Mouse (Mus musculus): Measurements from ENCODE around the gene Lpin3.
A peak's percentile ranks its signal among the peaks of the same experiment; 100 is the strongest.

The Lpin3 gene

DNA sequence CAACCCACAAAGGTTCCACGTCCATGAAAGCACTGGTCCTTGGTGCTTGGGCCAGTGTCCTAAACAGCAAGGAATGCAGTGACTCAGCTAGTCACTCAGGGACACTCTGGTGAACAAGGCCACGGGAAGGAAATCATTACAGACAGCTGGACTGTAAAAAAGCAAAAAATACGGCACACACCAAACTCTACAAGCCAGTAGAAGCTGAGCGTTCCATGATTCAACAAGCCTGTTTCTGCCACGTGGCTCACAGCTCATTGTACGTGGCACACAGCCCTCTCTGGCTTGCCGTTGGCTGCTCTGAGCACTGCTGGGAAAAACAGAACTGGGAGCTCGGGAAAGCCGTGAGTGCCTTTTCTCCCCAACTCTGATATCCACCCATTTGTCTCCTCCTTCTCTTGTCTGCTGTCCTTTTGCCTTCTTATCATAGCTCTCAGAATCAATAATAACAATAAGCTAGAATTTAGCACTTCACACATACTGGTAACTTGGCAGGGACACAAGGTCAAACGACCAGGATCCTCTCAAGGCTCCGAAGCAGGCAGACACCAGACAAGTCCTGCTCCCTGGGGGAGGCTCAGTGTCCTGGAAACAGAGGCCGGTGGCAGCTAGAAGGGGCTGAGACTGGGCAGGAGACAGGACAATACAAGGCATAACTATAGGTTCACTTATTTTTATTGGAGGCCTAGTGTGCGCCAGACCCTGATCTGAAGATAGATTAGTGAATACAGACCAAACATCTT, at the start of gene Lpin3:
TSS of gene Lpin3 (plus strand) at position 218 of the 743 bp plus-strand sequence.
- DNase-seq (ENCODE audit: low spot score) = peak; percentile 86

DNA sequence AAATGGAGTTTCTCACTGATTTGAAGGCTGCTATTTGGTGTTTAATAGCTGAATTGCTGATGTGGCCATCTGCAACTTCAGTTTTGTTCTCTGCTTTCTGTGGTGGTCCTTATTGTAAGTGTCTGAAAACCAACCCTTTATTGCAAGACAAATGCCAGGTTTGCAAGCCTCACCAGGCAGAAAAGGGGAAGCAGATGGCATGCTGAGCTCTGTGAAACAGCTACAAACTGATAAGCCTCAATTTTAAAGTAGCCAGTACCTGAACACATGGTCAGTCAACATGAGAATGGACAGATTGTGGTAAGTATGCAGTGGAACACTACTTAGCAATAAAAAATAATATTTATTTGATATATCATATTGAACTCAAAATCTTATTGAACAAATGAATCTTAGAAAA, 39.6 kb upstream of the Lpin3 start:
- DNase-seq (ENCODE audit: low spot score) = no peak

DNA sequence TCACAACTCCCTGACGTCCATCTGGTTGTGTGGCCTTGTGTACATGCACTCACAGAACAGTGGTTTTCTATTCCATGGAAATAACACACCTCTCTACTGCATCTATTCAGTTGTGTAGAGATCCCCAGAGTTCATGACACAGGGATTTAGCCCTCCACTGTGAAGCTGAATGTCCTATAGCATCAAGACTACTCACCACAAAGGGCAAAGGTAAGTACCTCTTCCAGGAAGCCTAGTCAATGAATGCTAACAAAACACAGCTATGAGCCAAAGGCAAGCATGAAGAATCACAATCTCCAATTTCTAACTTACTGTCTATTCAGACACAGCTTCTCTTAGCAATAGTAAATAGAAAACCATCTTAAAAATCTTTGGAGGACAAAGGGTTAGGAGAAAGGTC, 32.8 kb upstream of the Lpin3 start:
- DNase-seq (ENCODE audit: low spot score) = no peak

GRCm38 (mm10) chr2:160848186-160848585, 32.3 kb upstream of the Lpin3 start:
- DNase-seq (ENCODE audit: low spot score) = no peak

DNA sequence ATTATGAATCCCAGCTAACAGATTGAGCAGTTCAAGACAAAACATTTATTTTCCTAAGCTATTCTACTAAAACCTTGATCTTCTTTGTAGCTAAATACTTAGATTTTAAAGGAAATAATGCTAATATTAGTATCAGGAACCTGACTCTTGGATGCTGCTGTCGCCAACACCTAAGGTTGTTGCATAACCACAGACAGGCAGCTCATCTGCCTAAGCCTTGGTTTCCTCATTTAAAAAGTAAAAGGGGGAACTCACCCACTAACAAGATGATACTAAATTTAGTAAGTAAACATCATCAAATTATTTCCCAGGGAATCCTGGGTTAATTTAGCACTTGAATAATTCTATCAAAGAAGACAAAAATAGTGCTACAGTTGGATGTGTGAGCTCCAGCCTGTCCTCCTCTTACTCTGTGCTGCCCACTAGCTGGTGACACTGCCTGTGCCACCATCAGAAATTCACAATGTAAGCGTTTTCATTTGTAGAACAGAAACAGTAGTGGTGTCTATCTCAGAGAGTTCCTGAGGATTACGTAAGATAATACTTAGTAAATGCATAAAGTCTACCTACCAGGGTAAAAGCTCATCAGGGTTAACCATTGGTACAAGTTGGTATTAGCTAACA, 30.7 kb upstream of the Lpin3 start:
- DNase-seq (ENCODE audit: low spot score) = no peak

DNA sequence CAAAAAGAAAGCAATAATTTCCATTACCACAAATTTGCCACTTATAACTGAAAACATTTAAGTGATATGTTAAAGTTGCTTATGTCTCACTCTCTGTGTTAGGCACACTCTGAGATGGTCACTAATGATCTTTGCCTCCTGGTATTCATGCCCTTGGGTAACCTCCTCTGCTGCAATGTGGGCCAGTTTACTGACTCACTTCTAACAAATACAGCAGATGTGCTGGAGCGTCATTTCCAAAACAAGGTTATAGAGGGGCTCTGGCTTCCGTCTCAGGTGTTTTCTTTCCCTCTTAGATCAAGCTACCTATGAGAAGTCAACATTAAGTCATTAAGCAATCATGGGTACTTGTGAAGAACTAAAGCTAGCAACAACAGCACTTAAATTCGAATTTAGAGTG, 30.1 kb upstream of the Lpin3 start:
- no peak for DNase-seq (ENCODE audit: low spot score)

DNA sequence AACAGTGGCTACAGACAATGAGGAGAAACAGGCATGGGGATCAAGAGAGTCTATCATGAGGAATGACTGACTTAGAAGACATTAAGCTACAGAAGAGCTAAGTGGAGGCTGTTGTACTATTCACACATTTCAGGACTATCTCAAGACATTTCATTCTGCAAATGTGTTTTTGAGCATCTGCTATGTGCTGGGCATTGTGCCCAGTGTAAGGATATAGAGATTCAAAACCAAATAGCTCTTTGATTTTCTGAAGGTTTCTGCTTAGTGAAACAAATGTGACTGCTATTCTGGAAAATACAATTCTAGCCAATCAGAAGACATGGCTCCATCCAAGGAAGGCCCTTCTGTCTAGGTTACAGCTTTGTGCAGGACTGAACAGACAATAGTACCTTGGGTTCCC, 25.8 kb upstream of the Lpin3 start:
- no peak for DNase-seq (ENCODE audit: low spot score)

GRCm38 (mm10) chr2:160856359-160857102, 23.9 kb upstream of the Lpin3 start:
- DNase-seq (ENCODE audit: low spot score) = peak; percentile 62

DNA sequence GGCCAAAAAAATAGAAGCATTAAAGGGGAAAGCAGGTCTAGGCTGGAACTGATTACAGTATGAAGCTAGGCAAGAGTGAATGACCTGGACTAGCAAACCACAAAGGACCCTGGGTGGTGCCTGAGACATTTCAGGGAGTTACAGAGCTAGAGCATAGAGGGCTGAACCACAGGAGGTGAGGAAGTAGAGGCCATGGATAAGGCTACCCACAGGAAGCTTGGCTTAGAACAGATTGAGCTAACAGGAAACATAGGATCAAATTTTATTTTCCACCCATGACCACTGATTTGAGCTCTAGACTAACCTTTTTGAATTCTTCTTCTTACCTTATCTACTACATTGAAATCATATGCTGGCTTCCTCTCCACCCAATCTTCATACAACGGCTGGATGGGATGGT, 20.1 kb upstream of the Lpin3 start:
- no peak for DNase-seq (ENCODE audit: low spot score)

- DNase-seq (ENCODE audit: low spot score) = no peak
These were observed 16.4 kb upstream of the Lpin3 start for GRCm38 (mm10) chr2:160864112-160864511.

- DNase-seq (ENCODE audit: low spot score) = no peak
These were observed 15.2 kb upstream of the Lpin3 start for GRCm38 (mm10) chr2:160865266-160865665.

GRCm38 (mm10) chr2:160869446-160869845, 11.0 kb upstream of the Lpin3 start:
- DNase-seq (ENCODE audit: low spot score) = no peak

- DNase-seq (ENCODE audit: low spot score) = no peak
These were observed 9.2 kb upstream of the Lpin3 start for GRCm38 (mm10) chr2:160871310-160871709.

GRCm38 (mm10) chr2:160872395-160872794, 8.1 kb upstream of the Lpin3 start:
- peak; percentile 55 for DNase-seq (ENCODE audit: low spot score)

GRCm38 (mm10) chr2:160872890-160873382, 7.5 kb upstream of the Lpin3 start, which contains the start of gene Zhx3:
TSS of gene Zhx3 (minus strand) at chr2:160872998.
- DNase-seq (ENCODE audit: low spot score) = peak; percentile 93

- no peak for DNase-seq (ENCODE audit: low spot score)
These were observed 6.1 kb upstream of the Lpin3 start for GRCm38 (mm10) chr2:160874231-160874877.

DNA sequence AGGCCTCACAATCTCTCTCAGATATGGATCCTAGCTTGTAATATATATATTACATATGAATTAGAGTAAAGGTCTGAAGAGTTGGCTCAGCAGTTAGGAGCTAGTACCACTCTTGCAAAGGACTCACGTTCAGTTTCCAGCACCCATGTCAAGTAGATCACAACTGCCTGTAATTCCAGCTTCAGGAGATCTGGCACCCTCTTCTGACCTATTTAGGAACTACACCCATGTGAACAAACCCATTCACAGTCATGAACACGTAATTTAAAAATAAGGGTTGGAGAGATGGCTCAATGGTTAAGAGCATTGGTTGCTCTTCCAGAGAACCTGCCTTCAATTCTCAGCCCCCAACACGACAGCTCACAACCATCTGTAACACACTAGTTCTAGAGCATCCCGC, 4.4 kb upstream of the Lpin3 start:
- no peak for DNase-seq (ENCODE audit: low spot score)

DNA sequence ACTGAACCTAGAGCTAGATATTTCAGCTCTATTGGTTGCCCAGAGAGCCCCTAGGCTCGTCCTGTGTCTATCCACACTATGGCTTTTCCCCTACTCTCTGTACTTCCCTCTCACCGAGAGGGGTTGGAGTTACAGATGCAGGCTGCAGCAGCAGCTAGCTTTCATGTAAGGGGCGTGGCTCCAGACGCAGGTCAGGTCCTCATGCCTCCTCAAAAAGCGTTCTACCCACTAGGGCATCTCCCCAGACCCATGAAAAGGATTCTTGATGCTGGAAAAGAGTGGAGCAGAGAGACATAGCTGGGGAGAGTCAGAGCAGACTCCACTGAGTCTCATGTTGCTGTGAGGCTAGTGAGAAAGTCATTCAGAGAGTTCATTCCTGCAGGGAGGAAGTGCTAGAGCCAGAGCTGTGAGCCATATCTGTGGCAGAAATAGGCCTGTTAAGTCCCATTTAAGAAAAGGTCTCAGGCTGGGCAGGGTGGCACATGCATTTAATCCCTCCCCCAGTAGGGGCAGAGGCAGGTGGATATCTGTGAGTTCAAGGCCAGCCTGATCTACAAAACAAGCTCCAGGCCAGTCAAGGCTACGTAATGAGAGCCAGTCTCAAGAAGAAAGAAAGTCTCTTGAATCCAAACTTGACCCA, 1.1 kb downstream of the Lpin3 start:
- DNase-seq (ENCODE audit: low spot score) = peak; percentile 36

GRCm38 (mm10) chr2:160882436-160882835, 2.0 kb downstream of the Lpin3 start:
- DNase-seq (ENCODE audit: low spot score) = peak; percentile 80

DNA sequence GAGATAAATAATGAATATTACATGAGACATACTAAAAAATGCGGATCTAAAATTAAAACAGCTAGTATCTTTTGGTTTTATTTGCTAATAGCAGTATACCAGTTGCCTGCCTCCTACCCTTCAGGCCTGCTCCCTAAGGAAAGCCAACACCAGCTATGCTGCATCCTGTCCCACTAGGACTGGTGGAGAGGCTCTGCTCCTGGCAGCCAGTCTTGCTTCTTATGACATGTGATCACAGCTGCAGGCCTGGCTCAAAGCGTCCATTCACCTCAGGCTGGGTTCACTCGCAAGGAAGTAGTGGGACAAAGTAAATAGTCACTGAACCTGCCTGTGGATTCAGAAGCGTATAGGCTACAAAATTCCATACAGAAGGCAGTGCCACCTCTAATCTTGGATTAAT, 3.4 kb downstream of the Lpin3 start:
- peak; percentile 83 for DNase-seq (ENCODE audit: low spot score)

- DNase-seq (ENCODE audit: low spot score) = peak; percentile 76
These were observed 4.4 kb downstream of the Lpin3 start for GRCm38 (mm10) chr2:160884830-160885229.

GRCm38 (mm10) chr2:160886221-160886620, 5.8 kb downstream of the Lpin3 start:
- DNase-seq (ENCODE audit: low spot score) = no peak
